Mouse (Mus musculus) kidney, adult 2 months (tissue): ENCODE data around the gene Gm42372.

ENCODE experiments used
- CTCF ChIP-seq: fragments of 200-500 bp; conservative IDR thresholded peaks from 2 replicates; pipeline ENCODE4 v1.5.1; 2011; ENCODE audit warnings: low read depth, mild to moderate bottlenecking, control low read depth, low read length, moderate library complexity, mixed read lengths; ENCODE audit not compliant: insufficient read depth, insufficient read length
- POLR2A ChIP-seq: fragments of 200-500 bp; IDR thresholded peaks from one replicate; pipeline ENCODE4 v1.6.1; 2011; ENCODE audit warnings: low read depth, low read length, control low read depth

- TF ChIP-seq CTCF (no peak), POLR2A (no peak)
Measured at GRCm38 (mm10) chr7:16946441-16947348, 36.2 kb upstream of the Gm42372 start.
